Mouse (Mus musculus): ENCODE measurements around the gene Ptp4a2.
"Not testable (repeated sequence)": the region's sequence is repeated elsewhere in the genome, so short reads cannot be mapped to it uniquely, and the experiment has no call there.

The Ptp4a2 gene

DNA sequence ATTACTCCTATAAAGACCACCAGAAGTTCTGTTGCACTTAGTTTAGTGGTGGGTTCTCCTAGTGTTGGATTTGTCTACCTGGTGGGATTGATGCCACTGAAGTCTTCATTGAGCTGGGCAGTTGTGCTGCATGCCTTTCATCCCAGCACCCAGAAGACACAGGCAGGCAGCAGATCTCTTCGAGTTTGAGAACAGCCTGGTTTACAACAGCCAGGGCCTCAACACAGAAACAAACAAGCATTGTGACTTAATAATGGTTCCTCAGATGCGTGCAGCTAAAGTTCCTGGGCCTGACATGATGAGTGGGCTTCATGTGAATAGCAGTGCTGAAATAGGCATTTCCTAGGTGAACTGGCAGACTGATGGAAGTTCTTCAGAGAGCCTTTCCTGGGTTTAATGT is 42.0 kb downstream of the Ptp4a2 start:
- DNase-seq (ENCODE audit: low spot score) = no peak

DNA sequence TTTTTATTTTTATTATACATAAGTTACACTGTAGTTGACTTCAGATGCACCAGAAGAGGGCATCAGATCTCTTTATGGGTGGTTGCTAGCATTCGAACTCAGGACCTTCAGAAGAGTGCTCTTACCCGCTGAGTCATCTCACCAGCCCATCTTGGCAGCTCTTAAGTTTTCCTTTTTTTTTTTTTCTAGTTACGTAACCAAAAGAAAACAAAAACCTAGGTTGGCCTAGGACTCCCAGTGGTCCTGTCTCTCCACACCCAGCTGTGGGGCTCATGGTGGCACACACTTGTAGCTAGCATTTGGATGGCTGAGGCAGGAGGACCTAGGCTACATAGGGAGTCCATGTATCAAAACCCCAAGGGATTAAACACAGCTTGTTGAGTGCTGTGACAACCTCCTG is 43.0 kb downstream of the Ptp4a2 start:
- no peak for DNase-seq (ENCODE audit: low spot score)

DNA sequence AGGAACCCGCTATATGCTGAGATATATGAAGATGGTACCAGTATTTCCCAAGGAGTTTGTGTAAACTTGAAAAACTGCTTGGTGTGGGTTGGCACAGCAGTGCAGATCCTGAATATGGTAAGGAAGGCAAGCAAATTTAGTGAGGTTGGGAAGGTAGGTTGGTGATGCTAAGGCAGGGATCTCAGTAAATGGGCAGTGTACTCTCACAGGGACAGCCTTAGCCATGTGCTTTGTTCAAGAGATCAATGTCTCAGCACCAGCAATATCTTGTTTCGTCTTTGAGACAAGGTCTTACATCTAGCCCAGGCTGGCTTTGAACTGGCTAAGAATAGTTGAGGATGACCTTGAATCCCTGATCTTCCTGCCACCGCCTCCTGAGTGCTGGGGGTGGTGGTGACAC is 43.6 kb downstream of the Ptp4a2 start:
- no peak for DNase-seq (ENCODE audit: low spot score)

DNA sequence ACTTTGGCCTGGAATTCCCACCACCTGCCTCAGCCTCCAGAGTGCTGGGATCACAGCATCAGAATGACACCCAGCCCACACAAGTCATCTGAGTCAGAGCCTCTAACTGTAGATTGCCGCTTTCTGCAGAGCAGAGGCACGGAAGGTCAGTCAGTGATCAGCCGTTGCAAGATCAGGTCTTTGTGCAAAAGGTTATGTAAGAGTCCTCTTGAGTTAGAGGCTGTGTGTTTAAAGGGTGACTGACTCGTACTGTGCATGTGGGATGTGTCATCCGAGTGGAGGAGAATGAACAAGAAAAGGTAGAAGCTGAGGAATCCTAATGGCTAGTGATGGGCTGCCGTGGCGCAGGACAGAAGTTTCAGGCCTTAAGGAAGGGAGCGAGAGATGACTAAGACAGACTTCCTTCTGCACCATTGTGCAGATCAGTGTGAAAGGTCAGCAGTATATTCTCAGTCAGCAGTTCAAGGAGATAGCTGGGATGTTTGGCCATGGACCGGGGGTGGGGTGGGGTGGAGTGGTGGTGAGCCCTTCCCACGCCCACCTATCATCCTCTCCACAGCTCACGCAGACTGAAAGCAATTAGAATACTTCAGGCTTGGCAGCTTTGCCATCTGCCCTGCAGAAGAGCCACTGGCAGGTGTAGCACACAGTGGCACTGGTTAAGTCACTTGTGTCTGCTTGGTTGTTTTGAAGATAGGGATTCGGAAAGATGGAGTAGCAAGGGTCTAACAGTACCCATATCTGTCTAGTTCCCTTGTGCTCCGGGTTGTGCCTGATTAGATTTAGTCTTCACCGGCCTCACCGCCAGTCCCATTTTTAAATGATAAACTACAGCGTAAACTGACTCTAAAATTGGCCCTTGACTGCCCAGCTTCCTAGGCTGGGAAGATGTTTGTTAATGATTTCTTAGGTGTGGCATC is 44.3 kb downstream of the Ptp4a2 start:
- DNase-seq (ENCODE audit: low spot score) = no peak

- no peak for DNase-seq (ENCODE audit: low spot score)
Observed at GRCm38 (mm10) chr4:129860456-129860855, 49.4 kb downstream of the Ptp4a2 start.

DNA sequence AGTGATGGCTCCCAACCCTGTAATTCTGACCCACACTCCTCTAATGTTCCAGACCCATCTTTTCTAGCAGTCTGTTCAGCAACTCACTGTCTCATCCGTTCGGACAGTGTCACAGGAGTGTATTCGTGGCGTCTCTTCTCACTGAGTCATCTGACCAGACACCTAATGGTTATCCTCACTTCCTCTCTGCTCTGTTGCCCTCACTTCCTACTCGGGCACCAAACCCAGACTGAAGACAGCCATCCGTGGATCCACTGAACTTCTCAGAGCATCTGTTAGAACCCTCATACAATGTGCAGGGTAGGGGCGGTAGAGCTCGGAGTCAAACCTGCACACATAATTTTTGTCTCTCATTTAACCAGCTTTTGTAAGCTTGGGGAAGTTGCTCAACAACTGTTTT is 50.4 kb downstream of the Ptp4a2 start:
- no peak for DNase-seq (ENCODE audit: low spot score)

DNA sequence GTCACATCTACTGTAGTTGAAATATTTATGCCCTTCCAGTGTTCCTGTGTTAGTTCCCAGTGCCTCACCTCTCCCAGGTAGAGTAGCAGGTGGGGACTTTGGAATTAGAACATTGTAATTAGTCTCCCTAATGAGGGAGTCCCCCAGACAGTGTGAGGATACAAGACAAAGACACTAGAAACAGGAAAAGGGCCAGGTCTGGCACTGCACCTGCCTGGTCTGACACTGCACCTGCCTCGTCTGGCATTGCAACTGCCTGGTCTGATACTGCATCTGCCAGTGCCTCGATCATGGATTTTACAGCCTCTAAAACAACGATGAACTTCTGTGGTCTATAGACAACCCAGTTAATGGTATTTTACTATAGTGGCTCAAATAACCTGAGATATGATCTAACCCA is 51.3 kb downstream of the Ptp4a2 start:
- DNase-seq (ENCODE audit: low spot score) = no peak

- DNase-seq (ENCODE audit: low spot score) = not testable (repeated sequence)
Observed at GRCm38 (mm10) chr4:129866171-129866570, 55.2 kb downstream of the Ptp4a2 start.

DNA sequence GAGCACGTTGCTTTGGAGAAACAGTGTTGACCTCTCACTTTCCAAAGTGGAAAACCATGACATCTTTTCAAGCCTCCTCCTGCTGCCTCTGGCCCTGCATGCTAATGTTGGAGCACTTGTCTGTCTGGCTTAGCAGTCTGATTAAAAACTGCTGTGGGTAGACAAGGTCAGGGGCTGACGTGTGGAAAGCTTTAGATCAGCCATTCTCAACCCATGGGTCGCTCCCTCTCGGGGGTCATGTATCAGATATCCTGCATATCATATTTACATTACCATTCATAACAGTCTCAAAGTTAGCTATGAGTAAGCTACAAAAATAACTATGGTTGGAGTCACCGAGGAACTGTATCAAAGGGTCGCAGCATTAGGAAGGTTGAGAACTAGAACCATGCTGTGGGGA is 57.2 kb downstream of the Ptp4a2 start:
- no peak for DNase-seq (ENCODE audit: low spot score)

GRCm38 (mm10) chr4:129870483-129870882 is 59.5 kb downstream of the Ptp4a2 start:
- no peak for DNase-seq (ENCODE audit: low spot score)

DNA sequence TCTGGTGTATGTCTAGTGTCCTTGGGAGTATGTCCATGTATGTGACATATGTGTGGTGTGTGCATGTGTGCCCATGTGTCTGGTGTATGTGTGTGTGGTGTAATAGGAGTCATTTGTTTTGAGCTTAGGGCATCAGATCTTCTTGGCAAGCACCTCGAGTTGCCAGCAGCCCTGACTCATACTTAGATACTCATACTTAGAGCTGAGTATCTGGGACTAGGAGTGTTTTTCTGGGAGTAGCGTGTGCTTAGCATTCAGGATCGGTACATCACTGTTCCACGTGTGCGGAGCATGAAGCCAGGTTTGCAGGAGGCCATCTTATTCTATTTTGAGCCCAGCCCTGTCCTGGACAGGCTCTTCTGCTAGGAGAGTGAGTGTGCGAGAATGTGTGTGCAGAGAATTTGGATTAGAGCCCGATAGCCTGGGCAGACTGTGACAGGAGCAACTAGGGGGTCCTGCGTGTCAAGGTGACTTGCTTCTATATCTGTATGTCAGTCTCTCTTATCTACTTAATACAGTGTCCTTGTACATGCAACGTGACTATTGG is 61.4 kb downstream of the Ptp4a2 start:
- no peak for DNase-seq (ENCODE audit: low spot score)

- no peak for DNase-seq (ENCODE audit: low spot score)
Observed at GRCm38 (mm10) chr4:129874805-129875204, 63.8 kb downstream of the Ptp4a2 start.

DNA sequence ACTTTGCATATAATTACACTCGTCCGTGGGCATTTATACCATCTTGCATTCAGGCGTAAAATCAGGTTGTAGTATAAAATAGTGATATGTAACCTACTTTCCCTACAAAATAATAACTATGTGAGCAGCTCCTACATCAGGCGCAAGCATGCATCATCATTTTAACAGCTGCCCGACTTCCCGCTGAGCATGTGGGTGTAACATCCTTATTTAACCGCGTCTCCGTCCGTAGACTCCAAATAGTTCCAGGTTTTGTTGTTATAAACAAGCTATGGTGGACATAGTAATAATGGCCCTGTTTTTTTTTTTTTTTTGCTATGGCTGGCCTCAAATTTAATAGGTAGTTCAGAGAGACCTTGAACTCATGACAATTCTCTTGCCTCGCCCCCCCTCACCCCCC is 64.4 kb downstream of the Ptp4a2 start:
- no peak for DNase-seq (ENCODE audit: low spot score)

GRCm38 (mm10) chr4:129876831-129877764 is 66.1 kb downstream of the Ptp4a2 start:
- peak; percentile 76 for DNase-seq (ENCODE audit: low spot score)

DNA sequence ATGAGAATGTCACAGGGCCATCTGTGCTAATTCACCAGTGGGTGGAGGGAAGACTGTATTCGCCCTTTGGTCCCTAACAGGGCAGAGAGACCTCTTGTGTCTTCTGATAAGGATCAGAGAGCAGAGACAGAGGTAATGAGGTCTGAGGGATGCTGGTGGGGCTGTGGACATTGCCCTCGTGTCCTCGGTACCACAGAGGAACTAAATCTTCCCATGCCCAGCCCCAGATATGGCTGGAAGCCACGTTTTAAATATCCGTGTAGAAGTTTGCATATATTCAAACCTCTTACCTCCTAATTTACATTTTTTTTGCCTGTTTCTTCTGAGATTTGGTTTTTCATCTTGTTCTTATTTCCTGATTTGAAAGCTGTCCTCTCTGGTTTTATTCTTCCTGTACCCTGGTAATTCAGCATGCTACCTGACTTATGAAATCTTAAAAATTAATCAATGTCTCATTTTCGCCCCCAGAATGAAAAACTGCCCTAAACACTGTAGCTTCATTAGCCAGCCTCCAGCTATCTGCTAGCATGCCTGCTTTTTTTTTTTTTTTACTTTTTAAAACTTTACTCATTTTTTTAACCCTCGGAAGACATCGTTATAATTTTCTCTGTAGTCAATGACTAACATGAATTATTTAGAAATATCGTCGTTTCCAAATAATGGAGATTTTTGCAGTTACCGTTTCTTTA is 67.1 kb downstream of the Ptp4a2 start:
- DNase-seq (ENCODE audit: low spot score) = no peak

GRCm38 (mm10) chr4:129878656-129879145 is 67.7 kb downstream of the Ptp4a2 start:
- no peak for DNase-seq (ENCODE audit: low spot score)

DNA sequence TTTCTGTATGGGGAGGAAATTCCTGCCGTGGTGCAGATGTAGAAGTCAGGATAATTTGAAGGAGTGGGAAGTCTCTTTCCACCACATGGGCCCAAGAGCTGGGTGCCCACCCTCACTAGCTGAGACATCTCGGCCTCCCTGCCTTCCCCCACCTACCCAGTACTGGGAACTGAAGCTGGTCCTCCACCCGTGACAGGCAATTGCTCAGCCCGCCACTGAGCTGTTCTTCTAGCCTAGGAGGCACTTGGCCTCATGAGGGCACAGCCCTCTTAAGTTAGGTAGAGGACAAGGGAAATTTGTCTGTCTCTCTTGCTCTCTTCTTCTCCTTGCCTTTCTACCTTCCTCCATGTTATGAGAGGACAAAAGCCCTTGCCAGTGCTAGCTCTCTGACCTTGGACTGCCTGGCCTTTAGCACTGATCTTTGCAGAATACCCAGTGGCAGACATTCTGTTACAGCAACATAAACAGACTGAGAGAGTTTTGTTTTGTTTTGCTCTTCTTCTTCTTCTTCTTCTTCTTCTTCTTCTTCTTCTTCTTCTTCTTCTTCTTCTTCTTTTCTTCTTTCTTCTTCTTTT is 68.3 kb downstream of the Ptp4a2 start:
- DNase-seq (ENCODE audit: low spot score) = no peak

- DNase-seq (ENCODE audit: low spot score) = no peak
Observed at GRCm38 (mm10) chr4:129880615-129881014, 69.6 kb downstream of the Ptp4a2 start.

GRCm38 (mm10) chr4:129881661-129882060 is 70.6 kb downstream of the Ptp4a2 start:
- no peak for DNase-seq (ENCODE audit: low spot score)

- no peak for DNase-seq (ENCODE audit: low spot score)
Observed at GRCm38 (mm10) chr4:129882555-129883293, 71.7 kb downstream of the Ptp4a2 start.
